Mouse (Mus musculus): ENCODE measurements around the gene Mettl24.
A peak's percentile ranks its signal among the peaks of the same experiment; 100 is the strongest.
"Not testable (repeated sequence)": the region's sequence is repeated elsewhere in the genome, so short reads cannot be mapped to it uniquely, and the experiment has no call there.

The Mettl24 gene

GRCm38 (mm10) chr10:40733291-40733690 lies 50.2 kb downstream of the Mettl24 start:
- DNase-seq (ENCODE audit: inconsistent age in 2 of 2, low spot score in 1 of 2): no peak

- no peak for DNase-seq (ENCODE audit: inconsistent age in 2 of 2, low spot score in 1 of 2)
These were observed 53.1 kb downstream of the Mettl24 start for GRCm38 (mm10) chr10:40736172-40736571.

DNA sequence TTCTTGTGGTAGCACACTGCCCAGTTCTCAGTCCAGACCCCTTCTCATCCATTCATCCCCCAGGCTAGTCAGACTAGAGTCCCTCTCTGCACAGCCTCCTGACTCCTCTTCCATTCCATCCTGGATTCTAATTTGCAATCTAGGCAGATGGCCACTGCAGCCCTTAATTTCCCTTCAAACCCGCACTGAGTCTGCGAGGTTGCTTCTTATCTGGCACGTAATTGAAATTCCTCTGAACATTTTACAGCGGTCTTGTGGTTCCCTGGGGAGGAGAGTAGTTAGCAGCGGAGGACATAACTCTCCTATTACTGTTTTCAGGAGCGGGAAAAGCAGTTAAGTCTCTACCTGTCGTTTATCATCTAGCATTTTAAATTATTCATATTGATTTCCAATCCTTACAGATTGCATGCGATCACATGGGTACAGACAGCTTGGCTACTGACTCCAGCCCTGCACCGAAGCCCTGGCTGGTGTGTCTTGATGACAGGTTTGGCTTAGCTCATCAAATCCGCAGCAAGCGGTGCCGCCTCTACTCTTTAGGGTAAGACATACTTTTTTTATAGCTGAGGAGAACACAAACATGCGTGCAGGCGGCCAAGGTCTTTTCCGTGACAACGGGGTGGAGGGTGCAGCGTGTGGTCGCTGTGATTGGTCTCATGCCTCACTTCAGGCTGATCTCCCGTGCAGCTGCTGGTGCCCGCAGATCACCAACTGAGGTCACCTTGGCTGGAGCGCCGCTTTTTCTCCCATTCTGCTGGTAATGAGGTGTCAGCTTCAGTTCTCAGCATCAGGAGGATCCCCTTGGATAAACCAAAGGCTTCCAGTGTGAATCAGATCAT lies 54.4 kb downstream of the Mettl24 start:
- DNase-seq (ENCODE audit: inconsistent age in 2 of 2, low spot score in 1 of 2): no peak

DNA sequence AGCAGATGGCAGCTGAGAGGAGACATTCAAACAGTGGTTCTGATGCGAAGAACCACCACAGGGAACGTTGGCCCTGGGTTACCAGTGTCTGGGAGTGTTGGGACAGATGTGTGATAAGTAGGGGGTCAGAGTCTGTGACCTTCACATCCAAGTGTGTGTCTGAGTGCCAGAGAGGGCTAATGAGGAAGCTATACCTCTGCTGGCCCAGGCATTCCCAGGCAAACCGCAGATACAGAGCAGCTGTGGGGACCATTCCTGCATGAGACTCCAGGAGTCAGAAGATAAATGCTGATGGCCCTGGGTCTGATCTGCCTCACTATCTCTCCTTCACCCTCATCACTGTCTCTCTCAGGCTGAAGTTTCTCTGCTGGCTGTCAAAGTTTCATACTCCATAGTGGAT lies 57.6 kb downstream of the Mettl24 start:
- DNase-seq (ENCODE audit: inconsistent age in 2 of 2, low spot score in 1 of 2): no peak

- DNase-seq (ENCODE audit: inconsistent age in 2 of 2, low spot score in 1 of 2): peak in 1 of 2 experiments; percentile 58
These were observed 67.4 kb downstream of the Mettl24 start for GRCm38 (mm10) chr10:40750293-40751047.

DNA sequence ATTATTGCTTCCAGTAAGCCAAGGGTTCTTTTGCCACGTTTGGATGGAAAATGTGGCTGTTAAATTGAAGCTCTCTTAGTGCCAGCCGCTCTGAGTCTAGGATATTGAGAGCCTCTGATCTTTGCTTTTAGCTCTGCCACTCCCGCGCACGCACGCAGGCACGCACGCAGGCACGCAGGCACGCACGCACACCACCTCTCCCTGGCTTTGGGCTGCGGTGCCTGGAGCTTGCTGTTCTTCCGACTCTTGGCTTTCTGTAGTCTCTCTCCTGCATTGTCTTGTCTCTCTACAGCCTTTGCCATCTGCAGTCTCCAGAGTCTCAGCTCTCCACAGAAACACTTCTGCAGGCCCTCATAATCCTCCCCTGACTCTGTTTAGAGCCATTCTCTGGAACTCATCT lies 68.1 kb downstream of the Mettl24 start:
- no peak for DNase-seq (ENCODE audit: inconsistent age in 2 of 2, low spot score in 1 of 2)

DNA sequence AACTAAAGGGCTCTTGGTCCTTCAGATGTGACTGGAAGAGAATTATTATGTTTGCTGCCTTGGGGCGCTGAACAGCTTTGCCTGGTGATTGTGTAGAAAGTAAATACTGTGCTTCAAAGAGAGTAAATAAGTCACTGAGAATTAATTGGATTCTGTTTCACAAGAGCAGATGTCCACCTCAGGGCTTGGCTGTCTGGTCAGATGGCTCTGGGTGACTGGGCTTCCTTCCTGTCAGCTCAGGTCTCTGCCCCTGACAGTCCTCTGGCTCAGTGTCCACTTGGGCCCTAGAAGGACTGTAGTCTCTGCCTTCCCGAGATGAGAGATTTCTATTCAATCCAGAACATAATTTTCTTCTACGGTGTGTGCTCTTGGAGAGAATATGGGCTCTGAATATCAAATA lies 70.0 kb downstream of the Mettl24 start:
- peak in 1 of 2 experiments; percentile 20 for DNase-seq (ENCODE audit: inconsistent age in 2 of 2, low spot score in 1 of 2)

DNA sequence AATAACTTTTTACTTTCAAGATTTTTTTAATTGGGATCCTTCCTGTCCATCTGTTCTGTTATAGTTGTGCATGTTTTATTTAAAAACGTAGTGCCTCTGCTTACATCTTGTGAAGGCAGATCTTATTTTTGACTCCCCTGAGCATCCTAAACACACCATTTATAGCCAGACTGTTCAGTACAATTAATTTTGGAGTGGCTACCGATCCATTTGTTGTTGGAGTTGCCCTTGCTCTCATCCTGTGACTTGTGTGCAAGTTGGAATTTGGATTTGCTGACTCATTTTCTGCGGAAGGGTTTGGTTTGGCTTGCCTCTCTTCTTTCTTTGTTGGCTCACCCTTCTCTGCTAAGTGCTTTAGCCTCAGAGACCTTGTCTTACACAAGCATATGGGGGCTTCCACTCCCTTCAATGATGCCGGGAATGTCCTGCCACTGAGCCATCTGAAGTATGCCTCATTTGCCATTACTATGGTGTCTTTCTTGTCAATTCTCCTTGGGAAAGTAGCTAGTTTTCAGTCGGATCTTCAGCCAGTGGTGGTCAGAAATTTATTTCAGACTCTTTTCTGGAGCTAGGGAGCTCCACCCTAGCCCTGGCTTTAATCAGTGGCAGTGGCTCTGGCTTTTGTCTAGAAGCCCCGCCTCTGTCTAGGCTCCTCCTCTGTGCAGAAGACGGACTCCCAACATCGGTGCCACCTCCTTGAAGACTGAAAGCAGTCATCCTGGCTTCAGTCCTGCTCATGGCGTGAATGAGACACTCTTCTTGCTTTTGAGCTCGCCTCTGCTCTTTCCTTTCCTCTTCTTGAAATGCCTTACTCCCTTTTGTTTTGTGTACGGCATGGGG lies 75.3 kb downstream of the Mettl24 start:
- peak in 1 of 2 experiments; percentile 47 for DNase-seq (ENCODE audit: inconsistent age in 2 of 2, low spot score in 1 of 2)

DNA sequence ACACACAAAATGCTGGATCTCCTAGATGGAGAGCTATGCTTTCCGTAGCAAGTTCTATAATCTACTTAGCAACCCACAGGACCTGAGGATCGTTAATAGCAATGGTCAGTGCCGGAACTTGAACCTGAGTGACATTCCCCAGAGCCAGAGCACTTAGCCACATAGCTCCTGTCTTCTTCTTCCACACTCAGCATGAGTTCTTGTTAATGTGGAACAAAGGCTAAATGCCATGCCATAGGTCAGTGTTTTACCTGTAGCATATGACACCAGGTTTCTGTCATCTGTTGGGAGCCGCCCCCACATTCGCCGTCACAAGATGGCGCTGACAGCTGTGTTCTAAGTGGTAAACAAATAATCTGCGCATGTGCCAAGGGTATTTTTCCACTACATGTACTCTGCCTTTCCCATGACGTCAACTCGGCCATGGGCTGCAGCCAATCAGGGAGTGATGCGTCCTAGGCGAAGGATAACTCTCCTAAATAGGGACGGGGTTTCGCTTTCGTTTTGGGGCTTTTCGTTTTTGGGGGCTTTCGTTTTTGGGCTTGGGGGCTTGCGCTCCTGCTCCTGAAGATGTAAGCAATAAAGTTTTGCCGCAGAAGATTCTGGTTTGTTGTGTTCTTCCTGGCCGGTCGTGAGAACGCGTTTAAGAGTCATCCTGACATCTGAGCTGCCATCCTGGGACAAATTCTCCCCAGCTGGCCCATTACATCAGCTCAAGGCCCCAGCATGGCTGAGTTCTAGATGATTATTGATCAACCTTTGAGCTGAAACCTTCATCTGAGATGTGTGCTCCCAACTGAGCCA lies 76.5 kb downstream of the Mettl24 start:
- not testable (repeated sequence) for DNase-seq (ENCODE audit: inconsistent age in 2 of 2, low spot score in 1 of 2)

- no peak for DNase-seq (ENCODE audit: inconsistent age in 2 of 2, low spot score in 1 of 2)
These were observed 77.3 kb downstream of the Mettl24 start for GRCm38 (mm10) chr10:40760195-40761009.

- no peak for DNase-seq (ENCODE audit: inconsistent age in 2 of 2, low spot score in 1 of 2)
These were observed 78.1 kb downstream of the Mettl24 start for GRCm38 (mm10) chr10:40761010-40761752.

GRCm38 (mm10) chr10:40762624-40763023 lies 79.5 kb downstream of the Mettl24 start:
- DNase-seq (ENCODE audit: inconsistent age in 2 of 2, low spot score in 1 of 2): no peak

- DNase-seq (ENCODE audit: inconsistent age in 2 of 2, low spot score in 1 of 2): no peak
These were observed 80.1 kb downstream of the Mettl24 start for GRCm38 (mm10) chr10:40763084-40763720.

DNA sequence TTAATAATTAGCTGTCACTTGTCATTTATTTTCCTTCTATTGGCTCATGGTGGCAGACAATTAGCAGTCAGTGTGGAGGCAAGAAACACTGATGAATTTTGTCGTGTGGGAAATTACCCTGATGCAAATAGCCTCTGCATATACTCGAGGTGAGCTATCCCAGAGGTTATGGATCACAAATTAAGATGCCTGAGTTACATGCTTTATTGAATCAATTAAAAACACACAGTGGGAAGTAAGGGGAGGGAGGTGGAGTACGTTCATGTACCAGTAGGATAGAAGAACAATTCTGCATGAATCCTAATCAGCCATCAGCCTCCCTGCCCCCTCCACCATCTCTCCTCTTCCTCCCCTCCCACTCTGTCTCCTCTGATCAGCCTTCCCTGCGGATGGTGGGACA lies 89.2 kb downstream of the Mettl24 start:
- no peak for DNase-seq (ENCODE audit: inconsistent age in 2 of 2, low spot score in 1 of 2)

- DNase-seq (ENCODE audit: inconsistent age in 2 of 2, low spot score in 1 of 2): no peak
These were observed 92.1 kb downstream of the Mettl24 start for GRCm38 (mm10) chr10:40775151-40775550.

- DNase-seq (ENCODE audit: inconsistent age in 2 of 2, low spot score in 1 of 2): no peak
These were observed 92.6 kb downstream of the Mettl24 start for GRCm38 (mm10) chr10:40775655-40776054.

- DNase-seq (ENCODE audit: inconsistent age in 2 of 2, low spot score in 1 of 2): no peak
These were observed 94.1 kb downstream of the Mettl24 start for GRCm38 (mm10) chr10:40777171-40777570.

DNA sequence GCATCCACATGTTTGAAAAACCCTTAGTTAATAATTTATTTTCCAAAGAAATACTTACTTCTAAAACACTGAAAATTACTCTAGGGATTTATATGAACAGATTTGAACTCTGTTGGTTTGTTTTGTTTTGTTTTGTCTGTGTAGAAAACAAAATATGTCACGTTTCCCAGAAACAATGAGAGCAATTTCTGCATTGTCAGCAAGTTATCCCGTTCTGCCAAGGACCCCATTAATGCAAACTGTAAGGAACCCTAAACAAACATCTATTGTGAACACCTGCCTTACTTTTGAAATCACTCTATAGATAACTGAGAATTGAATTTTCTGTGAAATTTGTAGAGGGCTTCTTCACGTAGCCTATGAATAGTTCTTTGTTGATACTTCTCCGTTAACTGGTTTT lies 95.4 kb downstream of the Mettl24 start:
- DNase-seq (ENCODE audit: inconsistent age in 2 of 2, low spot score in 1 of 2): no peak
